Mouse (Mus musculus): ENCODE results near the gene Asic2. TPM values are rescaled to one million over a fixed set of nuclear protein-coding genes. Genes with fewer than 3 reads are reported as not detected.

Asic2 gene
- polyA plus RNA-seq, 1 experiment, result 39.7 TPM

DNA sequence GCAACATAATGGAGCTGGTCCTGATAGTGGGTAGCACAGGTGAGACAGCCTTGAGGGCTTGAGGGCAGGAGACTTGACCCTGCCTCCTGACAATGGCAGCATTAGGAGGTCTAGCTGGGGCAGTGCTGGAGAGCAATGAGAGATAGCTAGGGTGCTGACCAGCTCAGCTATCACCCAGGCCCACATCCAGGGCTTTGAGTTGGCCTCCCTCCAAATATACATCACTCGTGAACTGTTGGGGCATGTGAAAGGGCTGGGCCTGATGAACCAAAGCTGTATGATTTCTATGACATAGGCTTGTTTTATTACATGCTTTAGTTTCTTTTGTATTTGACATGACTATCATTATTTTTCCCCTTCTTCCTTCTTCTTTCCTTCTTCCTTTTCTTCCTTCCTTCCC is 176.7 kb downstream of the Asic2 start:
- H3K4me3 ChIP-seq (replicated peaks; ENCODE audit: insufficient read depth, low read depth, low read length), result no peak overlapping the region
- 95% methylated on average over 1 of the region's 1 CpGs for WGBS
- peaks cover 4% of the 10 kb centered on the region for H3K4me1 ChIP-seq (ENCODE audit: control insufficient read depth, insufficient read depth, low read length)
- DNase-seq, result no peak
- no peaks in the 10 kb centered on the region for H3K27me3 ChIP-seq (ENCODE audit: control insufficient read depth, insufficient read depth, low read length)
- H3K27ac ChIP-seq (ENCODE audit: insufficient read depth, low read length), result no peak overlapping the region
- TF ChIP-seq CTCF (IDR thresholded peaks at IDR 0.05; ENCODE audit: borderline replicate concordance, insufficient read depth, low read depth, low read length) (no peak), POLR2A (IDR thresholded peaks at IDR 0.05; ENCODE audit: borderline replicate concordance, insufficient read depth, low read length) (no peak)

DNA sequence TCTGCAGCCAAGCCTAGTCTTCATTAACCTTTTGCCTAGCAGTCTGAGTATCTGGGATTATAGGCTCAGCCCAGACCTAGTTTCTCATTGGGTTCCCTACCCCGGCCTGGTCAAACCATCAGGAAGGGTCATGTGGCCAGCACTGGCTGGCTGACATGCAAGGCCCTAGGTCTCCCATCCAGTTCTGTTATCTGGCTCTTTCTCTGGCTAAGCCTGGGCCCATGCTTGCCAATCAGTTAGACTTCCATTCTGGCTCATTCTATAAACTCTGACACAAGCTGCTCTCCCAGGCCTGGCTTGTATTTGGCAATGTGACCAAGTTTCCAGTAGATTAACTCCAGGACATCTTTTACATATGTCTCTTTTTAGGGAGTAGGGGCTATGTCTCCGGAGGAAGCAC is 187.7 kb downstream of the Asic2 start:
- DNase-seq, result peak; percentile 61 to 84
- Histone ChIP-seq H3K4me1 (ENCODE audit: control insufficient read depth, insufficient read depth, low read length) (peaks cover 9% of the 10 kb centered on the region), H3K27ac (ENCODE audit: insufficient read depth, low read length) (no peak overlapping the region), H3K4me3 (replicated peaks; ENCODE audit: insufficient read depth, low read depth, low read length) (no peak overlapping the region), H3K27me3 (ENCODE audit: control insufficient read depth, insufficient read depth, low read length) (no peaks in the 10 kb centered on the region)
- 18% methylated on average over 2 of the region's 2 CpGs for WGBS
- TF ChIP-seq CTCF (IDR thresholded peaks at IDR 0.05; ENCODE audit: borderline replicate concordance, insufficient read depth, low read depth, low read length) (no peak), POLR2A (IDR thresholded peaks at IDR 0.05; ENCODE audit: borderline replicate concordance, insufficient read depth, low read length) (no peak)

DNA sequence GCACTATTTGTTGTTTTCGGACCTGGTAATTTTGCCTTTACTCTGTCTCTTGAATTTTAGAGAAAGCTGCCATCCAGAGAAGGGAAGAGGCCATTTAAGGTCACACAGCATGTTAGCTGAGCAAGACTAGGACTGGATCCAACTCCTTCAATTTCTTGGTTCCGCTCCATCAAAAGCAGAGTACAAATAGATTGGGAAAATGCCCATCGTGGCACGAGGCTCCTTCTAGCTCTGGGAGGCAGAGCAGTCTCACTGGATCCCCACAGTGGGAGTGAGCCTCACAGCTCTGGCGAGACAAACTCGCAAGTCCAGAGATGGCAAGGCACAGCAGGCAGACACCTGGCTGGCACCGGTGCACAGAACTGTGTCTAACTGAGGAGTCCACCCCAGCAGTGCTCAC is 188.4 kb downstream of the Asic2 start:
- 9% methylated on average over 7 of the region's 7 CpGs for WGBS
- TF ChIP-seq POLR2A (IDR thresholded peaks at IDR 0.05; ENCODE audit: borderline replicate concordance, insufficient read depth, low read length), result no peak
- TF ChIP-seq CTCF (IDR thresholded peaks at IDR 0.05; ENCODE audit: borderline replicate concordance, insufficient read depth, low read depth, low read length), result no peak
- H3K27me3 ChIP-seq (ENCODE audit: control insufficient read depth, insufficient read depth, low read length), result no peaks in the 10 kb centered on the region
- H3K27ac ChIP-seq (ENCODE audit: insufficient read depth, low read length), result no peak overlapping the region
- H3K4me1 ChIP-seq (ENCODE audit: control insufficient read depth, insufficient read depth, low read length), result peaks cover 9% of the 10 kb centered on the region
- peak; percentile 77 to 86 for DNase-seq
- H3K4me3 ChIP-seq (replicated peaks; ENCODE audit: insufficient read depth, low read depth, low read length), result no peak overlapping the region

DNA sequence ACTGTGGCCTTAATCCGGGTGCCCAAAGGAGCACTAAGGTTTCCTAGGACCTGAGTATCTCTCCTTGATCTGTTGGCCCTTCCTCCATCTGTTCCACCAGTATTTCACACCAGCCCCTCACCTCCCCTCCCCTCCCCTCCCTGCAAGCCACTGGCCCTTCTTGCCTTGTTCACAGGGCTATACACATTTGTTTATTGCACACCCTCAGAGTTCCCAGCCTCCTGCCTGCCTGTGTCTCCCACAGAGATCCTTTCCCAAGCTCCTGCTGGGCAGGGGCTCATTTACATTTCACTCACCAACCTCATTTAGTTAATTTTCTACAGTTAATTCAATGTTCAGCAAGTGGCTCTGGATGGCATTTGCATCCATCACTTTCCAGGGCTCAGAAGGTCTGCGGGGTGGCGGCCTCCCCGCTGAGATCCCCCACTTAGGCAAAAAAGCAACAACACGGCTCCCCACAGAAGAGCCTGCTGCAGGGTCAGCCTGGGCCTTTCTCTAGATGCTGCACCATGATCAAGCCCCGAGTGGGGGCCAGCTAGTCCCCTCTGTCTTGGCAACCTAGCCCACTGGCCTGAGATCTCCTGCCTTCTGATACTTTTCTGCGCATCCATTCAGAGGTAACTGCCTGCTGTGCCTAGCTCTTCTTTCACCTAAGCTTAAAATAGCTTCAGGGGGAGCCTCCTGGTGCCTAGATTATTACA is 196.9 kb downstream of the Asic2 start:
- Histone ChIP-seq H3K4me3 (replicated peaks; ENCODE audit: insufficient read depth, low read depth, low read length) (no peak overlapping the region), H3K27me3 (ENCODE audit: control insufficient read depth, insufficient read depth, low read length) (no peaks in the 10 kb centered on the region), H3K4me1 (ENCODE audit: control insufficient read depth, insufficient read depth, low read length) (peaks cover 14% of the 10 kb centered on the region), H3K27ac (ENCODE audit: insufficient read depth, low read length) (no peak overlapping the region)
- 58% methylated on average over 7 of the region's 7 CpGs for WGBS
- peak in 1 of 2 experiments; percentile 18 for DNase-seq
- TF ChIP-seq CTCF (IDR thresholded peaks at IDR 0.05; ENCODE audit: borderline replicate concordance, insufficient read depth, low read depth, low read length), result no peak
- no peak for TF ChIP-seq POLR2A (IDR thresholded peaks at IDR 0.05; ENCODE audit: borderline replicate concordance, insufficient read depth, low read length)

DNA sequence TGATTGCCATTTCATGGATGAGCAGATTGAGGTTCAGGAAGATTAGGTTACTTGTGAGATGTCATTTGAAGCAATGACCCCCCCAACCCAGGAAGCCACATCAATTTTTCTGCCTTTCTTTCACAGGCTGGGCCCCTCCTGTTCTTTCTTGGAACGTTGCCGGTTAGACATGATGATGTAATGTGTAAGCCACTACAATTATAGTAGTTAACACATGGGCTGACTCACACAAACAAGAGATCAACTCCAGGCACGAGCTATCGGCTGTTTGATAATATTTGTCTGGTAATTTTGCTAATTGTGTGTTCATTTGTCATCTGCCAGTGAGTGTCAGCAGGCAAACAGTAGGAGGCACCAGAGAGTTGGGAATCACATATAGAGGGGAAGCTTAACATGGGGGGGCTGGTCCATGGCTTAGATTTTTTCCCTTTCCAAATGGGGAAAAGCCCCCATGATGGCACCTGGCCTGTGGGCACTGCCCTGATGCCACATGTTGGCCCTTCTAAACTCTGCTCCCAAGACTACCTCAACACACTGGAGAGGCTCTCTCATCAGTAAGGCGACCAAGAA is 198.5 kb downstream of the Asic2 start:
- Histone ChIP-seq H3K27me3 (ENCODE audit: control insufficient read depth, insufficient read depth, low read length) (no peaks in the 10 kb centered on the region), H3K4me1 (ENCODE audit: control insufficient read depth, insufficient read depth, low read length) (peaks cover 14% of the 10 kb centered on the region), H3K4me3 (replicated peaks; ENCODE audit: insufficient read depth, low read depth, low read length) (no peak overlapping the region), H3K27ac (ENCODE audit: insufficient read depth, low read length) (no peak overlapping the region)
- WGBS, result 61% methylated on average over 5 of the region's 5 CpGs
- DNase-seq, result no peak
- TF ChIP-seq POLR2A (IDR thresholded peaks at IDR 0.05; ENCODE audit: borderline replicate concordance, insufficient read depth, low read length), result no peak
- TF ChIP-seq CTCF (IDR thresholded peaks at IDR 0.05; ENCODE audit: borderline replicate concordance, insufficient read depth, low read depth, low read length), result no peak

DNA sequence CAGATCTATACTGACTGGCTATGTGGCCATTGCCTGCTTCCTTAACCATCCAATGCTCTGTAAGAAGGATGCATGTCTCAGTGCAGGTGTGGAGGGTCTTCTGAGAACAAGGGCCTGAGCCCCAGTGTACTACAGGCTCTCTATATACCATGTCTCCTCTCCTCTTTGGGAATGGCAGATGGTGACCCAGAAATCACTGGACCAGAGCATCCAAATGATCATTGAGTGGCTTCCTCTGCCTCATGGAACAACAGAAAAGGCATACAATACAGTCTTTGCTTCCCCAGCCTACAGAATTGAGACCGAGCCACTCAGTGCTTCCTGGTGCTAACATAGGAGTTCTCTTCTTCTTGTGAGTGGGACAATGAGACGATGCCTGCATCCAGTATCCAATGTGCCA is 200.0 kb downstream of the Asic2 start:
- H3K4me1 ChIP-seq (ENCODE audit: control insufficient read depth, insufficient read depth, low read length), result peaks cover 14% of the 10 kb centered on the region
- no peaks in the 10 kb centered on the region for H3K27me3 ChIP-seq (ENCODE audit: control insufficient read depth, insufficient read depth, low read length)
- H3K27ac ChIP-seq (ENCODE audit: insufficient read depth, low read length), result peak overlapping the region; percentile 13
- no peak overlapping the region for H3K4me3 ChIP-seq (replicated peaks; ENCODE audit: insufficient read depth, low read depth, low read length)
- WGBS, result 59% methylated on average over 2 of the region's 2 CpGs
- TF ChIP-seq CTCF (IDR thresholded peaks at IDR 0.05; ENCODE audit: borderline replicate concordance, insufficient read depth, low read depth, low read length), result no peak
- TF ChIP-seq POLR2A (IDR thresholded peaks at IDR 0.05; ENCODE audit: borderline replicate concordance, insufficient read depth, low read length), result no peak
- peak; percentile 17 to 49 for DNase-seq

DNA sequence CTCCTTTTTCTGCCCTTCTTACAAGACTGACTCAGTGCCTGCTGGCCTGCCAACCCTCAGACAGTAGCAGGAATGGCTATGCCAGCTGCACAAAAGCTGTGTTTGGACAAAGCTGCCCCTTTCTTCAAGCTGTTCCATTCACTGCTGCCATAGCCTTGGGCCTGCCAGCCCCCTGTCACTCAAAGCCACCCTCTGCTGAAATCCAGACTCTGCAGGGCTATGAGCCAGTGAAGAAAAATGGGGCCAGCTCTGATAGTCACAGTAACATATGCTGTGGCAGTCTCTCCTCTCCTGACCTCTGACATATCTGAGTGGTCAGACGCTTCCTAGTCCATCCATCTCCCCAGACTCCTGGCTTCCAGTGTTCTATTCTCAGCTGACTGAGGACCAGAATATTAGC is 200.5 kb downstream of the Asic2 start:
- DNase-seq, result peak; percentile 47 to 64
- no peak for TF ChIP-seq POLR2A (IDR thresholded peaks at IDR 0.05; ENCODE audit: borderline replicate concordance, insufficient read depth, low read length)
- no peak for TF ChIP-seq CTCF (IDR thresholded peaks at IDR 0.05; ENCODE audit: borderline replicate concordance, insufficient read depth, low read depth, low read length)
- 8% methylated on average over 1 of the region's 1 CpGs for WGBS
- H3K27me3 ChIP-seq (ENCODE audit: control insufficient read depth, insufficient read depth, low read length), result no peaks in the 10 kb centered on the region
- H3K4me3 ChIP-seq (replicated peaks; ENCODE audit: insufficient read depth, low read depth, low read length), result no peak overlapping the region
- H3K4me1 ChIP-seq (ENCODE audit: control insufficient read depth, insufficient read depth, low read length), result peaks cover 14% of the 10 kb centered on the region
- peak overlapping the region; percentile 13; the same call in 1 of the 2 replicates for H3K27ac ChIP-seq (ENCODE audit: insufficient read depth, low read length)

DNA sequence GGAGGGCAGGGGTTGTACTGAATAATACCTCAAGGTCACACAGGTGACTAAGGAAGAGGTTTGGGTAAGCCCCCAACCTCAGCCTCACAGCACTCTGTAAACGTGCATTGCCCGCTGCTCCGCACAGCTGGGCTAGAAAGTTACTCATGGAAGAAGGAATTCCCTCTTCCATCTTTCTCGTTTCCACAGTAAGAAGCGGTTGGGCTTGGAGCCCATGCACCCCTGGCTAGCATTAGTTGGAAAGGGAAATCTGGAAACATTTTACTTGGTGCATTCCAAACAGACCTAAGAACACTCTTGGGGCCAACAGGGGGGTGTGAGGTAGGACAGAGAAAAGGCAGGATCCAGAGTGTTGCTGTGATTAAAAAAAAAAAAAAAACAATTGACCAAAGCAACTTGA is 203.0 kb downstream of the Asic2 start:
- DNase-seq, result no peak
- Histone ChIP-seq H3K27me3 (ENCODE audit: control insufficient read depth, insufficient read depth, low read length) (no peaks in the 10 kb centered on the region), H3K4me3 (replicated peaks; ENCODE audit: insufficient read depth, low read depth, low read length) (no peak overlapping the region), H3K4me1 (ENCODE audit: control insufficient read depth, insufficient read depth, low read length) (peaks cover 14% of the 10 kb centered on the region), H3K27ac (ENCODE audit: insufficient read depth, low read length) (no peak overlapping the region)
- TF ChIP-seq CTCF (IDR thresholded peaks at IDR 0.05; ENCODE audit: borderline replicate concordance, insufficient read depth, low read depth, low read length) (no peak), POLR2A (IDR thresholded peaks at IDR 0.05; ENCODE audit: borderline replicate concordance, insufficient read depth, low read length) (no peak)
- WGBS, result 76% methylated on average over 5 of the region's 5 CpGs
